In genomic region chr7:113377875-113378658, GRCm38 (mm10) we compare ENCODE assay signal across 8 mouse cellular contexts. TPM values are rescaled to one million over a fixed set of nuclear protein-coding genes. Genes with fewer than 3 reads are reported as not detected.
DNase-seq lines count a peak whose midpoint lies in the region; ATAC-seq and TF ChIP-seq lines count a peak whose summit lies in the region.

No protein-coding gene starts in this region.

- H3K79me2 ChIP-seq in heart, adult 2 months (replicated peaks; ENCODE audit: control insufficient read depth, insufficient read depth, low read length) = no peaks in the 10 kb centered on the region

- TF ChIP-seq POLR2A in heart, adult 2 months (IDR thresholded peaks at IDR 0.05; ENCODE audit: insufficient read depth, low read depth, low read length) = no peak
- TF ChIP-seq POLR2A in kidney, adult 2 months (IDR thresholded peaks at IDR 0.05; ENCODE audit: low read depth, low read length) = no peak

- WGBS in embryonic facial prominence, embryonic 13.5 days = 27% methylated on average over 7 of the region's 7 CpGs
- WGBS in heart, adult 2 months = 16% methylated on average over 7 of the region's 7 CpGs
- WGBS in kidney, adult 2 months = 18% methylated on average over 7 of the region's 7 CpGs
- WGBS in limb, embryonic 12.5 days = 29% methylated on average over 7 of the region's 7 CpGs
- 32% methylated on average over 7 of the region's 7 CpGs for WGBS in midbrain, embryonic 15.5 days

- H3K27ac ChIP-seq in embryonic facial prominence, embryonic 13.5 days = no peak overlapping the region
- H3K27ac ChIP-seq in heart, adult 2 months = no peak overlapping the region
- no peak overlapping the region for H3K27ac ChIP-seq in kidney, adult 2 months (ENCODE audit: insufficient read depth, low read depth, low read length)
- no peak overlapping the region for H3K27ac ChIP-seq in limb, embryonic 12.5 days
- no peak overlapping the region for H3K27ac ChIP-seq in midbrain, embryonic 15.5 days

- peaks cover 3% of the 10 kb centered on the region; the same call in 1 of the 2 replicates for H3K4me1 ChIP-seq in embryonic facial prominence, embryonic 13.5 days
- no peaks in the 10 kb centered on the region; the same call in 1 of the 2 replicates for H3K4me1 ChIP-seq in heart, adult 2 months (ENCODE audit: control insufficient read depth, insufficient read depth, low read length)
- no peaks in the 10 kb centered on the region; the same call in 1 of the 2 replicates for H3K4me1 ChIP-seq in kidney, adult 2 months (ENCODE audit: control insufficient read depth, insufficient read depth, low read length)
- H3K4me1 ChIP-seq in limb, embryonic 12.5 days (replicated peaks) = no peaks in the 10 kb centered on the region
- no peaks in the 10 kb centered on the region for H3K4me1 ChIP-seq in midbrain, embryonic 15.5 days

- 0 out of 2 replicates have a peak, but pooled peaks have one; percentile 29 for TF ChIP-seq EP300 in heart, adult 2 months (IDR thresholded peaks at IDR 0.05; ENCODE audit: insufficient read depth, low read depth, low read length)

- H3K27me3 ChIP-seq in embryonic facial prominence, embryonic 13.5 days = no peaks in the 10 kb centered on the region
- no peaks in the 10 kb centered on the region for H3K27me3 ChIP-seq in heart, adult 2 months (ENCODE audit: control insufficient read depth, insufficient read depth, low read length)
- no peaks in the 10 kb centered on the region for H3K27me3 ChIP-seq in kidney, adult 2 months (replicated peaks; ENCODE audit: control insufficient read depth, insufficient read depth, low read length)
- no peaks in the 10 kb centered on the region for H3K27me3 ChIP-seq in limb, embryonic 12.5 days
- H3K27me3 ChIP-seq in midbrain, embryonic 15.5 days (replicated peaks) = 0 out of 2 replicates have a peak, but pooled peaks cover 2% of the 10 kb centered on the region

- H3K9ac ChIP-seq in embryonic facial prominence, embryonic 13.5 days = no peak overlapping the region
- no peak overlapping the region for H3K9ac ChIP-seq in heart, adult 2 months (ENCODE audit: low read depth, low read length)
- no peak overlapping the region for H3K9ac ChIP-seq in limb, embryonic 12.5 days (replicated peaks)
- H3K9ac ChIP-seq in midbrain, embryonic 15.5 days = no peak overlapping the region

- no peaks in the 10 kb centered on the region for H3K9me3 ChIP-seq in embryonic facial prominence, embryonic 13.5 days
- H3K9me3 ChIP-seq in limb, embryonic 12.5 days = no peaks in the 10 kb centered on the region
- no peaks in the 10 kb centered on the region for H3K9me3 ChIP-seq in midbrain, embryonic 15.5 days

- H3K4me3 ChIP-seq in embryonic facial prominence, embryonic 13.5 days = no peak overlapping the region
- H3K4me3 ChIP-seq in heart, adult 2 months = no peak overlapping the region
- H3K4me3 ChIP-seq in kidney, adult 2 months (ENCODE audit: insufficient read depth, low read depth, low read length) = no peak overlapping the region
- H3K4me3 ChIP-seq in limb, embryonic 12.5 days (replicated peaks) = no peak overlapping the region
- H3K4me3 ChIP-seq in midbrain, embryonic 15.5 days = no peak overlapping the region

- no peak for ATAC-seq in embryonic facial prominence, embryonic 13.5 days (ENCODE audit: insufficient number of reproducible peaks, insufficient read depth, low FRiP score, low TSS enrichment, low read depth)
- ATAC-seq in limb, embryonic 12.5 days (ENCODE audit: insufficient number of reproducible peaks, insufficient read depth, low FRiP score, low TSS enrichment, low read depth) = peak; percentile 80
- peak; percentile 82 for ATAC-seq in midbrain, embryonic 15.5 days (replicated peaks)

- DNase-seq in 416B (ENCODE audit: low read depth) = peak; percentile 98
- peak; percentile 74 for DNase-seq in adrenal gland, postnatal 25 days
- DNase-seq in heart, adult 2 months = peak; percentile 52 to 57
- peak; percentile 87 for DNase-seq in kidney, adult 2 months
- peak; percentile 59 to 72 for DNase-seq in spleen, postnatal 36 days (ENCODE audit: low spot score in 2 of 2)

- intact Hi-C loops in heart, adult 2 months (cut with DNase I) = loop anchor here (1.0 to 10.0 kb wide), 4 partner anchors 57 to 644 kb away; no protein-coding TSS in a partner anchor

- peak; percentile 97 for TF ChIP-seq CTCF in heart, adult 2 months (IDR thresholded peaks at IDR 0.05)
- peak; percentile 80 for TF ChIP-seq CTCF in kidney, adult 2 months (conservative IDR thresholded peaks at IDR 0.05; ENCODE audit: insufficient read depth, insufficient read length, low read depth, low read length)

- H3K36me3 ChIP-seq in embryonic facial prominence, embryonic 13.5 days = no peaks in the 10 kb centered on the region
- H3K36me3 ChIP-seq in heart, adult 2 months (ENCODE audit: control insufficient read depth, insufficient read depth, low read length) = no peaks in the 10 kb centered on the region
- no peaks in the 10 kb centered on the region for H3K36me3 ChIP-seq in kidney, adult 2 months (ENCODE audit: control insufficient read depth, insufficient read depth, low read length)
- H3K36me3 ChIP-seq in limb, embryonic 12.5 days = no peaks in the 10 kb centered on the region
- no peaks in the 10 kb centered on the region for H3K36me3 ChIP-seq in midbrain, embryonic 15.5 days (replicated peaks)

- H3K4me2 ChIP-seq in embryonic facial prominence, embryonic 13.5 days = 0 out of 2 replicates have a peak overlapping the region, but pooled peaks have one; percentile 7
- no peak overlapping the region for H3K4me2 ChIP-seq in limb, embryonic 12.5 days
- H3K4me2 ChIP-seq in midbrain, embryonic 15.5 days = 0 out of 2 replicates have a peak overlapping the region, but pooled peaks have one; percentile 11

RNA-seq across cellular contexts. Expression of gene Btbd10, which starts 8.9 kb away (rescaled TPM):
- 15.3 and 16.1 TPM in 2 replicates for total RNA-seq in adrenal gland, postnatal 25 days (2021)
- 30.0 and 35.3 TPM in 2 replicates for polyA plus RNA-seq in embryonic facial prominence, embryonic 13.5 days (2015; fragmentation: Nextera tagmentation; extraction: Ambion mirVana)
- total RNA-seq in heart, adult 2 months (2021) = 10 to 100 TPM in 1 of 2 experiments, 1 to 10 TPM in 1; 7.9 to 10.1 TPM
- 6.7 and 9.7 TPM in 2 replicates for polyA plus RNA-seq in heart, adult 2 months (2012; rRNA removed)
- 7.4 TPM in 2 replicates for polyA plus RNA-seq in kidney, adult 2 months (2012; rRNA removed)
- 26.2 and 28.3 TPM in 2 replicates for polyA plus RNA-seq in limb, embryonic 12.5 days (2016; fragmentation: Nextera tagmentation; extraction: Ambion mirVana)
- 76.6 and 79.7 TPM in 2 replicates for polyA plus RNA-seq in midbrain, embryonic 15.5 days (2015; fragmentation: Nextera tagmentation; extraction: Ambion mirVana)

RNA-seq across cellular contexts. Expression of gene Pth, which starts 10.3 kb away (rescaled TPM):
- not detected in 2 replicates for total RNA-seq in adrenal gland, postnatal 25 days (2021)
- polyA plus RNA-seq in embryonic facial prominence, embryonic 13.5 days (2015; fragmentation: Nextera tagmentation; extraction: Ambion mirVana) = not detected in 2 replicates
- not detected for total RNA-seq in heart, adult 2 months (2021)
- not detected in 2 replicates for polyA plus RNA-seq in heart, adult 2 months (2012; rRNA removed)
- polyA plus RNA-seq in kidney, adult 2 months (2012; rRNA removed) = not detected in 2 replicates
- not detected in 2 replicates for polyA plus RNA-seq in limb, embryonic 12.5 days (2016; fragmentation: Nextera tagmentation; extraction: Ambion mirVana)
- polyA plus RNA-seq in midbrain, embryonic 15.5 days (2015; fragmentation: Nextera tagmentation; extraction: Ambion mirVana) = not detected in 2 replicates
